Mouse (Mus musculus) retina, embryonic 14.5 days (tissue): ENCODE measurements around the gene Myl6.

Experiments used
- DNase-seq: peaks from one replicate; pipeline ENCODE4 v3.0.0-alpha.2; 2015; ENCODE audit warnings: low spot score

Myl6 gene

GRCm38 (mm10) chr10:128493695-128494666 is at the start of gene Myl6:
Gene Myl6, minus strand, starts transcription at chr10:128494145.
- peak; percentile 99 for DNase-seq

GRCm38 (mm10) chr10:128543100-128543499 is 49.2 kb upstream of the Myl6 start:
- DNase-seq: no peak

- no peak for DNase-seq
Measured at GRCm38 (mm10) chr10:128538340-128538870, 44.5 kb upstream of the Myl6 start.

- peak; percentile 95 for DNase-seq
Measured at GRCm38 (mm10) chr10:128536266-128536940, 42.5 kb upstream of the Myl6 start.

- DNase-seq: no peak
Measured at GRCm38 (mm10) chr10:128535624-128536265, 41.8 kb upstream of the Myl6 start.

GRCm38 (mm10) chr10:128535206-128535605 is 41.3 kb upstream of the Myl6 start:
- DNase-seq: no peak

GRCm38 (mm10) chr10:128526366-128527356 is 32.7 kb upstream of the Myl6 start:
- DNase-seq: no peak

- DNase-seq: peak; percentile 97
Measured at GRCm38 (mm10) chr10:128525671-128526308, 31.8 kb upstream of the Myl6 start, which contains the start of gene Esyt1. Gene Esyt1, minus strand, starts transcription at chr10:128525871.

GRCm38 (mm10) chr10:128524732-128525662 is 31.1 kb upstream of the Myl6 start:
- peak; percentile 76 for DNase-seq

GRCm38 (mm10) chr10:128524111-128524731 is 30.3 kb upstream of the Myl6 start:
- peak; percentile 63 for DNase-seq

- DNase-seq: no peak
Measured at GRCm38 (mm10) chr10:128522351-128522750, 28.4 kb upstream of the Myl6 start.

- DNase-seq: no peak
Measured at GRCm38 (mm10) chr10:128520591-128520990, 26.6 kb upstream of the Myl6 start.

GRCm38 (mm10) chr10:128518833-128519232 is 24.9 kb upstream of the Myl6 start:
- DNase-seq: peak; percentile 66

- DNase-seq: no peak
Measured at GRCm38 (mm10) chr10:128516677-128517076, 22.7 kb upstream of the Myl6 start.

- no peak for DNase-seq
Measured at GRCm38 (mm10) chr10:128516029-128516428, 22.1 kb upstream of the Myl6 start.

- no peak for DNase-seq
Measured at GRCm38 (mm10) chr10:128515044-128515443, 21.1 kb upstream of the Myl6 start.

GRCm38 (mm10) chr10:128511761-128512160 is 17.8 kb upstream of the Myl6 start:
- DNase-seq: no peak

- DNase-seq: no peak
Measured at GRCm38 (mm10) chr10:128511189-128511588, 17.2 kb upstream of the Myl6 start.

- DNase-seq: no peak
Measured at GRCm38 (mm10) chr10:128510301-128510700, 16.4 kb upstream of the Myl6 start.
